8 mouse cellular contexts compared by ENCODE assay signal in the genomic region with DNA sequence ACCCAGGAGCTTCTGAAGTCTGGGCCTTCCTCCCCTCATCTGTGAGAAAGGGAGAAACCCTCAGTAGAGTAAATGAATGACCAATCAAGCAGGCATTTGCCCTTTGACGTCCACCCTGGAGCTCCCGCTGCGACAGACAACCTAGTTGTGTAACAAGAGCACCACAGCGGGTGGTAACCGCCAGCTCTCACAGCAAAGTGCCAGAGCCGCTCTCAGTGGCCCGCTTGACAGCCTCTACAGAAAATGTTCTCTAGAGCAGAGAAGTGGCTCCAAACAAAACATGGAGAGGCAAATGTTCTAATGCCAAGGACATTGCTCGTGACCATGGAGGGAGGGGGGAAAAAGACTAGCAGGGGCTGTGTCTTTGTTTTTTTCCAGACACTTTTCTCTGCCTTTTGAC. TPM values are rescaled to one million over a fixed set of nuclear protein-coding genes. Genes with fewer than 3 reads are reported as not detected.
A peak's percentile ranks its signal among the peaks of the same experiment; 100 is the strongest.
DNase-seq lines count a peak whose midpoint lies in the region; ATAC-seq and TF ChIP-seq lines count a peak whose summit lies in the region.
"Had no signal": no experiment of that assay in that cellular context is flagged by ENCODE, and none has a peak within 500 bp of the region (broad histone marks: within the 10 kb centered on the region; RNA-seq: fewer than 3 reads in every experiment).

No protein-coding gene starts in this region.

- H3K4me1 ChIP-seq in neural tube, embryonic 15.5 days, result no peaks in the 10 kb centered on the region
- peaks cover 2% of the 10 kb centered on the region; the same call in 1 of the 2 replicates for H3K4me1 ChIP-seq in brown adipose tissue, adult 24 weeks (ENCODE audit: control insufficient read depth, insufficient read depth, insufficient read length, low read length)
- H3K4me1 ChIP-seq in stomach, postnatal 0 days (replicated peaks; ENCODE audit: control insufficient read depth, insufficient read depth), result no peaks in the 10 kb centered on the region

- H3K27me3 ChIP-seq in neural tube, embryonic 15.5 days (replicated peaks), result no peaks in the 10 kb centered on the region
- H3K27me3 ChIP-seq in stomach, postnatal 0 days (ENCODE audit: control insufficient read depth, insufficient read depth, low read length), result no peaks in the 10 kb centered on the region

- TF ChIP-seq EP300 in stomach, postnatal 0 days (optimal IDR thresholded peaks at IDR 0.05), result no peak

- no peak overlapping the region for H3K9ac ChIP-seq in neural tube, embryonic 15.5 days (replicated peaks)
- no peak overlapping the region for H3K9ac ChIP-seq in stomach, postnatal 0 days (ENCODE audit: low read length)
- H3K9ac ChIP-seq: liver, embryonic 14.5 days had no signal

- 5% methylated on average over 8 of the region's 8 CpGs for WGBS in neural tube, embryonic 15.5 days
- 17% methylated on average over 8 of the region's 8 CpGs for WGBS in stomach, postnatal 0 days

- H3K36me3 ChIP-seq in neural tube, embryonic 15.5 days, result no peaks in the 10 kb centered on the region
- no peaks in the 10 kb centered on the region for H3K36me3 ChIP-seq in stomach, postnatal 0 days (ENCODE audit: control insufficient read depth, insufficient read depth, low read length)

- DNase-seq in neural tube, embryonic 10.5 days (ENCODE audit: extremely low spot score, low spot score), result peak; percentile 28
- peak; percentile 48 to 69 for DNase-seq in kidney, postnatal 4 days
- peak; percentile 28 for DNase-seq in stomach, postnatal 0 days (ENCODE audit: low spot score)
- DNase-seq in right cerebral cortex, postnatal 25 days, result no peak
- no peak for DNase-seq in spleen, adult 18-20 months

- no peaks in the 10 kb centered on the region for H3K9me3 ChIP-seq in neural tube, embryonic 15.5 days (replicated peaks)
- H3K9me3 ChIP-seq in stomach, postnatal 0 days (ENCODE audit: control insufficient read depth, low read length), result no peaks in the 10 kb centered on the region

- TF ChIP-seq CTCF in stomach, postnatal 0 days (IDR thresholded peaks at IDR 0.05; ENCODE audit: low read depth), result no peak

- H3K4me2 ChIP-seq in neural tube, embryonic 15.5 days, result no peak overlapping the region
- no peak overlapping the region for H3K4me2 ChIP-seq in stomach, postnatal 0 days (replicated peaks; ENCODE audit: low read depth)

- H3K27ac ChIP-seq in neural tube, embryonic 15.5 days (replicated peaks), result no peak overlapping the region
- peak overlapping the region; percentile 51 for H3K27ac ChIP-seq in brown adipose tissue, adult 24 weeks (replicated peaks; ENCODE audit: low read depth, low read length)
- no peak overlapping the region for H3K27ac ChIP-seq in stomach, postnatal 0 days (replicated peaks)
- H3K27ac ChIP-seq: liver, embryonic 14.5 days had no signal

- H3K4me3 ChIP-seq in neural tube, embryonic 15.5 days (replicated peaks), result no peak overlapping the region
- H3K4me3 ChIP-seq in brown adipose tissue, adult 24 weeks (ENCODE audit: insufficient read depth, low read depth, low read length), result no peak overlapping the region
- H3K4me3 ChIP-seq in stomach, postnatal 0 days (ENCODE audit: low read depth, low read length), result no peak overlapping the region

- no peak for ATAC-seq in neural tube, embryonic 15.5 days (ENCODE audit: low FRiP score)
- no peak for ATAC-seq in stomach, postnatal 0 days (ENCODE audit: low FRiP score, low TSS enrichment)

RNA-seq across cellular contexts. Expression of gene Gtpbp4, which starts 21.3 kb away (rescaled TPM):
- polyA plus RNA-seq in neural tube, embryonic 15.5 days (2015; fragmentation: Nextera tagmentation; extraction: Ambion mirVana), result 60.0 and 67.8 TPM in 2 replicates
- polyA plus RNA-seq in brown adipose tissue, adult 24 weeks (2012; ENCODE audit: insufficient read depth, insufficient read length, missing spikeins), result 25.7 and 28.7 TPM in 2 replicates
- 43.5 and 50.0 TPM in 2 replicates for polyA plus RNA-seq in stomach, postnatal 0 days (2015; fragmentation: Nextera tagmentation; extraction: Ambion mirVana)

Comparison
In these comparisons a context has a peak if more than half of its experiments do, and no peak if none do; other contexts are left out.
1. DNase-seq: peak in neural tube, embryonic 10.5 days (single experiment), kidney, postnatal 4 days (2 of 2) and stomach, postnatal 0 days (single experiment); none in right cerebral cortex, postnatal 25 days (single experiment) and spleen, adult 18-20 months (0 of 2).